Mouse (Mus musculus): ENCODE results near the gene Rftn1. TPM values are rescaled to one million over a fixed set of nuclear protein-coding genes. Genes with fewer than 3 reads are reported as not detected.

The Rftn1 gene
- total RNA-seq, 2 experiments from 2014 or later, result 11.4 to 16.9 TPM

- peak overlapping the region; percentile 80 for H3K27ac ChIP-seq
- peak; percentile 81 for DNase-seq
- no peak for TF ChIP-seq CTCF (IDR thresholded peaks at IDR 0.05)
- peak overlapping the region; percentile 50 for H3K4me3 ChIP-seq
- intact Hi-C loops (cut with DNase I), result loop anchor here (2.0 to 5.0 kb wide), 3 partner anchors 51 to 117 kb away; no protein-coding TSS in a partner anchor
Observed at GRCm38 (mm10) chr17:50069897-50070636, 120.4 kb downstream of the Rftn1 start.

GRCm38 (mm10) chr17:50069205-50069604 lies 121.3 kb downstream of the Rftn1 start:
- Histone ChIP-seq H3K27ac (no peak overlapping the region; the same call in 1 of the 2 replicates), H3K4me3 (no peak overlapping the region)
- no peak for TF ChIP-seq CTCF (IDR thresholded peaks at IDR 0.05)
- peak; percentile 0 for DNase-seq
- intact Hi-C loops (cut with DNase I), result loop anchor here (5.0 kb wide), 2 partner anchors 67 to 118 kb away; no protein-coding TSS in a partner anchor

GRCm38 (mm10) chr17:50068681-50069138 lies 121.8 kb downstream of the Rftn1 start:
- TF ChIP-seq CTCF (IDR thresholded peaks at IDR 0.05), result no peak
- intact Hi-C loops (cut with DNase I), result loop anchor here (5.0 kb wide), 2 partner anchors 66 to 119 kb away; no protein-coding TSS in a partner anchor
- no peak overlapping the region for H3K27ac ChIP-seq
- peak; percentile 2 for DNase-seq
- H3K4me3 ChIP-seq, result no peak overlapping the region

- Histone ChIP-seq H3K4me3 (no peak overlapping the region), H3K27ac (no peak overlapping the region)
- DNase-seq, result peak; percentile 10
- TF ChIP-seq CTCF (IDR thresholded peaks at IDR 0.05), result no peak
- intact Hi-C loops (cut with DNase I), result loop anchor here (5.0 kb wide), 2 partner anchors 66 to 119 kb away; no protein-coding TSS in a partner anchor
Observed at GRCm38 (mm10) chr17:50067774-50068680, 122.4 kb downstream of the Rftn1 start.

- H3K4me3 ChIP-seq, result no peak overlapping the region
- no peak overlapping the region for H3K27ac ChIP-seq
- no peak for TF ChIP-seq CTCF (IDR thresholded peaks at IDR 0.05)
- intact Hi-C loops (cut with DNase I), result loop anchor here (5.0 kb wide), 2 partner anchors 65 to 120 kb away; no protein-coding TSS in a partner anchor
- DNase-seq, result peak; percentile 11
Observed at GRCm38 (mm10) chr17:50066822-50067713, 123.4 kb downstream of the Rftn1 start.

- DNase-seq, result peak; percentile 37
Observed at GRCm38 (mm10) chr17:50063832-50064627, 126.4 kb downstream of the Rftn1 start.

GRCm38 (mm10) chr17:50062649-50063048 lies 127.8 kb downstream of the Rftn1 start:
- Histone ChIP-seq H3K4me3 (no peak overlapping the region), H3K27ac (no peak overlapping the region)
- intact Hi-C loops (cut with DNase I), result no loop called here
- DNase-seq, result peak; percentile 10
- TF ChIP-seq CTCF (IDR thresholded peaks at IDR 0.05), result no peak

More at GRCm38 (mm10) chr17:50063832-50064627, 126.4 kb downstream of the Rftn1 start:
- no peak for TF ChIP-seq CTCF (IDR thresholded peaks at IDR 0.05)
- intact Hi-C loops (cut with DNase I), result no loop called here
- Histone ChIP-seq H3K27ac (peak overlapping the region; percentile 65), H3K4me3 (no peak overlapping the region; the same call in 1 of the 2 replicates)

- intact Hi-C loops (cut with DNase I), result no loop called here
- TF ChIP-seq CTCF (IDR thresholded peaks at IDR 0.05), result no peak
- DNase-seq, result peak; percentile 3
- no peak overlapping the region for H3K4me3 ChIP-seq
- no peak overlapping the region for H3K27ac ChIP-seq
Observed at GRCm38 (mm10) chr17:50061446-50061845, 129.0 kb downstream of the Rftn1 start.

GRCm38 (mm10) chr17:50060220-50060619 lies 130.3 kb downstream of the Rftn1 start:
- peak; percentile 8 for DNase-seq
- no peak overlapping the region for H3K4me3 ChIP-seq
- peak overlapping the region; percentile 69 for H3K27ac ChIP-seq
- intact Hi-C loops (cut with DNase I), result no loop called here
- no peak for TF ChIP-seq CTCF (IDR thresholded peaks at IDR 0.05)

- intact Hi-C loops (cut with DNase I), result no loop called here
- Histone ChIP-seq H3K27ac (no peak overlapping the region), H3K4me3 (no peak overlapping the region)
- TF ChIP-seq CTCF (IDR thresholded peaks at IDR 0.05), result no peak
- no peak for DNase-seq
Observed at GRCm38 (mm10) chr17:50059417-50059816, 131.1 kb downstream of the Rftn1 start.
